Mouse (Mus musculus): ENCODE data around the gene 1700037C18Rik.

GRCm38 (mm10) chr16:3908537-3909111 lies at the start of gene 1700037C18Rik, which contains the start of gene Cluap1:
- TF ChIP-seq POLR2A (IDR thresholded peaks at IDR 0.05; ENCODE audit: borderline replicate concordance, control insufficient read depth, low read depth, low read length) (peak; percentile 59; the same call in 1 of the 2 replicates), CTCF (IDR thresholded peaks at IDR 0.05; ENCODE audit: control insufficient read depth, insufficient read depth, low read length) (peak; percentile 95)

Measured in bone marrow, adult 2 months (tissue).